Mouse (Mus musculus): ENCODE measurements around the gene Cnn1. TPM values are rescaled to one million over a fixed set of nuclear protein-coding genes. Genes with fewer than 3 reads are reported as not detected.

Cnn1 gene
- polyA plus RNA-seq, 1 experiment from 2014 or later: 0.68 TPM

GRCm38 (mm10) chr9:22157516-22158265 lies 58.7 kb downstream of the Cnn1 start:
- Histone ChIP-seq H3K27me3 (ENCODE audit: insufficient read depth, low read length) (no peaks in the 10 kb centered on the region), H3K36me3 (replicated peaks; ENCODE audit: insufficient read depth, low read length) (peaks cover 8% of the 10 kb centered on the region), H3K4me3 (ENCODE audit: low read depth, low read length) (peak overlapping the region; percentile 70), H3K4me2 (ENCODE audit: low read depth, low read length) (peak overlapping the region; percentile 94), H3K4me1 (ENCODE audit: insufficient read depth) (peaks cover 18% of the 10 kb centered on the region), H3K27ac (ENCODE audit: low read depth) (no peak overlapping the region), H3K9me3 (ENCODE audit: low read length) (no peaks in the 10 kb centered on the region), H3K9ac (replicated peaks) (peak overlapping the region; percentile 90)
- DNase-seq (no peak), ATAC-seq (no peak)
- WGBS (ENCODE audit: insufficient replicate concordance): 72% methylated on average over 34 of the region's 34 CpGs
- TF ChIP-seq CTCF (IDR thresholded peaks at IDR 0.05; ENCODE audit: low read depth): no peak
- no peak for TF ChIP-seq EP300 (IDR thresholded peaks at IDR 0.05; ENCODE audit: low read depth)

Small RNA genes lying within 50 kb of the gene (microRNA-seq; reads per million reads assigned to microRNA genes)
- gene Mir7084: not detected

Other genes with a start within 250 kb of the Cnn1 start
- gene Dock6, start 246.6 kb upstream of the Cnn1 start, polyA plus RNA-seq (2015; fragmentation: Nextera tagmentation; extraction: Ambion mirVana): 3.6 and 4.1 TPM in 2 replicates
- gene Rab3d, start 181.0 kb upstream of the Cnn1 start, polyA plus RNA-seq (2015; fragmentation: Nextera tagmentation; extraction: Ambion mirVana): 9.3 and 9.9 TPM in 2 replicates
- 0.81 and 1.1 TPM in 2 replicates for gene Ccdc159, start 171.7 kb upstream of the Cnn1 start, polyA plus RNA-seq (2015; fragmentation: Nextera tagmentation; extraction: Ambion mirVana)
- 222 and 246 TPM in 2 replicates for gene Tmem205, start 171.7 kb upstream of the Cnn1 start, polyA plus RNA-seq (2015; fragmentation: Nextera tagmentation; extraction: Ambion mirVana)
- gene Plppr2, start 162.2 kb upstream of the Cnn1 start, polyA plus RNA-seq (2015; fragmentation: Nextera tagmentation; extraction: Ambion mirVana): 0.70 and 1.0 TPM in 2 replicates
- gene Swsap1, start 143.5 kb upstream of the Cnn1 start, polyA plus RNA-seq (2015; fragmentation: Nextera tagmentation; extraction: Ambion mirVana): 2.3 and 2.6 TPM in 2 replicates
- gene Epor, start 135.7 kb upstream of the Cnn1 start, polyA plus RNA-seq (2015; fragmentation: Nextera tagmentation; extraction: Ambion mirVana): 40.6 and 41.6 TPM in 2 replicates
- 0.14 and 0.32 TPM in 2 replicates for gene Rgl3, start 109.8 kb upstream of the Cnn1 start, polyA plus RNA-seq (2015; fragmentation: Nextera tagmentation; extraction: Ambion mirVana)
- gene Ccdc151, start 96.6 kb upstream of the Cnn1 start, polyA plus RNA-seq (2015; fragmentation: Nextera tagmentation; extraction: Ambion mirVana): not detected in 2 replicates
- 47.0 and 47.6 TPM in 2 replicates for gene Prkcsh, start 96.4 kb upstream of the Cnn1 start, polyA plus RNA-seq (2015; fragmentation: Nextera tagmentation; extraction: Ambion mirVana)
- not detected in 2 replicates for gene Elavl3, start 47.2 kb upstream of the Cnn1 start, polyA plus RNA-seq (2015; fragmentation: Nextera tagmentation; extraction: Ambion mirVana)
- gene Gm49318, start 28.0 kb upstream of the Cnn1 start, polyA plus RNA-seq (2015; fragmentation: Nextera tagmentation; extraction: Ambion mirVana): not detected in 2 replicates
- 2.6 and 3.1 TPM in 2 replicates for gene Zfp653, start 27.8 kb upstream of the Cnn1 start, polyA plus RNA-seq (2015; fragmentation: Nextera tagmentation; extraction: Ambion mirVana)
- gene Ecsit, start 13.8 kb upstream of the Cnn1 start, polyA plus RNA-seq (2015; fragmentation: Nextera tagmentation; extraction: Ambion mirVana): 18.1 and 18.2 TPM in 2 replicates
- gene Elof1, start 18.0 kb downstream of the Cnn1 start, polyA plus RNA-seq (2015; fragmentation: Nextera tagmentation; extraction: Ambion mirVana): 72.7 and 75.6 TPM in 2 replicates
- gene Acp5, start 36.5 kb downstream of the Cnn1 start, polyA plus RNA-seq (2015; fragmentation: Nextera tagmentation; extraction: Ambion mirVana): 102 and 108 TPM in 2 replicates
- gene Pigyl, start 57.6 kb downstream of the Cnn1 start, polyA plus RNA-seq (2015; fragmentation: Nextera tagmentation; extraction: Ambion mirVana): 34.9 and 36.6 TPM in 2 replicates
- gene Zfp872, start 88.9 kb downstream of the Cnn1 start, polyA plus RNA-seq (2015; fragmentation: Nextera tagmentation; extraction: Ambion mirVana): 0.04 TPM in 2 replicates
- 4.2 and 4.4 TPM in 2 replicates for gene Zfp809, start 126.5 kb downstream of the Cnn1 start, polyA plus RNA-seq (2015; fragmentation: Nextera tagmentation; extraction: Ambion mirVana)
- gene Zfp599, start 160.7 kb downstream of the Cnn1 start, polyA plus RNA-seq (2015; fragmentation: Nextera tagmentation; extraction: Ambion mirVana): 0.69 and 0.99 TPM in 2 replicates
- 4.8 and 4.9 TPM in 2 replicates for gene Zfp810, start 208.4 kb downstream of the Cnn1 start, polyA plus RNA-seq (2015; fragmentation: Nextera tagmentation; extraction: Ambion mirVana)